Mouse (Mus musculus) lung, embryonic 15.5 days (tissue): ENCODE measurements around the gene Pdcd1lg2. TPM values are rescaled to one million over a fixed set of nuclear protein-coding genes. Genes with fewer than 3 reads are reported as not detected.

ENCODE experiments used
- ATAC-seq: fragments of 200-750 bp; cut with Nextera tagmentation; 2 replicates; pipeline ENCODE4 v1.8.0; 2017; ENCODE audit warnings: moderate number of reproducible peaks, borderline replicate concordance; ENCODE audit not compliant: low FRiP score, low TSS enrichment; ENCODE audit errors: extremely low read depth
- H3K27ac ChIP-seq: fragments of 300-500 bp; sonication (generic); 2 replicates; pipeline ENCODE4 v1.5.1; 2015; ENCODE audit warnings: moderate library complexity, mild to moderate bottlenecking, inconsistent platforms
- H3K27me3 ChIP-seq: fragments of 300-500 bp; sonication (generic); 2 replicates; pipeline ENCODE4 v1.6.1; 2015; ENCODE audit warnings: inconsistent platforms
- H3K36me3 ChIP-seq: fragments of 300-500 bp; sonication (generic); 2 replicates; pipeline ENCODE4 v1.6.1; 2015; ENCODE audit warnings: inconsistent platforms
- H3K4me1 ChIP-seq: fragments of 300-500 bp; sonication (generic); 2 replicates; pipeline ENCODE4 v1.6.1; 2015; ENCODE audit warnings: inconsistent platforms
- H3K4me2 ChIP-seq: fragments of 300-500 bp; sonication (generic); 2 replicates; pipeline ENCODE4 v1.6.1; 2015; ENCODE audit warnings: inconsistent platforms, mild to moderate bottlenecking, moderate library complexity
- H3K4me3 ChIP-seq: fragments of 300-500 bp; sonication (generic); 2 replicates; pipeline ENCODE4 v1.5.1; 2015; ENCODE audit warnings: mild to moderate bottlenecking, inconsistent platforms
- H3K9ac ChIP-seq: fragments of 300-500 bp; sonication (generic); 2 replicates; pipeline ENCODE4 v1.6.1; 2015; ENCODE audit warnings: inconsistent platforms
- H3K9me3 ChIP-seq: fragments of 300-500 bp; sonication (generic); 2 replicates; pipeline ENCODE4 v1.6.1; 2016; ENCODE audit warnings: inconsistent platforms
- WGBS: fragments of 180-500 bp; shearing (Covaris S2); methylation state at CpG from one replicate; pipeline ENCODE4 v1.1.7; 2015; 5-methylcytosine and 5-hydroxymethylcytosine counted together
- polyA plus RNA-seq: library from polyadenylated mRNA; unstranded; fragments of >200 nt; fragmentation: Nextera tagmentation; extraction: Ambion mirVana; gene quantifications from 2 replicates; pipeline ENCODE4 v1.2.1, GENCODE M21; 2015

Pdcd1lg2 gene
- polyA plus RNA-seq, result 0.09 TPM in 2 replicates

DNA sequence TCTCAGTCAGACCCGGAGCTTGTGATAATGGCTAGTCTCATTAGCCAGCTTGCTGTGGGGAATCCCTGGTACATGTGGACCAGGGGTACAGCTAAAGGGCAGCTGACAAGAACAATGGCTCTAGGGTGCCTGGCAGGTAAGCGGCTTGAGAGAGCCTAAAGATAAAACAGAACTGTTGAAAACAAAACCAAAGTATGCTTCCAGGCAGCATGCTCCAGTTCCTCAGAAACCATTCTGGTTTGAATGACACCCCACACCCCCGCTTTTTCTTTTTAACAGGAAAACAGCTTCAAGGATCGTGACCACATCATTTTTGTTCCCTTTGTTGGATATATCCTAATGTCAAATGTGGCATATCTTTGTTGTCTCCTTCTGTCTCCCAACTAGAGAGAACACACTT, at the start of gene Pdcd1lg2:
TSS of gene Pdcd1lg2 (plus strand) at position 301 of the 400 bp plus-strand sequence.
- H3K4me1 ChIP-seq, result peaks cover 5% of the 10 kb centered on the region; the same call in 1 of the 2 replicates
- H3K27me3 ChIP-seq, result no peaks in the 10 kb centered on the region
- no peak within 1 kb of the TSS for H3K4me2 ChIP-seq
- no peaks in the 10 kb centered on the region for H3K9me3 ChIP-seq
- H3K9ac ChIP-seq, result no peak within 1 kb of the TSS
- no peak for ATAC-seq
- 85% methylated on average over 4 of the region's 4 CpGs for WGBS
- H3K36me3 ChIP-seq, result no peaks in the 10 kb centered on the region
- no peak within 1 kb of the TSS for H3K4me3 ChIP-seq
- H3K27ac ChIP-seq, result no peak within 1 kb of the TSS

DNA sequence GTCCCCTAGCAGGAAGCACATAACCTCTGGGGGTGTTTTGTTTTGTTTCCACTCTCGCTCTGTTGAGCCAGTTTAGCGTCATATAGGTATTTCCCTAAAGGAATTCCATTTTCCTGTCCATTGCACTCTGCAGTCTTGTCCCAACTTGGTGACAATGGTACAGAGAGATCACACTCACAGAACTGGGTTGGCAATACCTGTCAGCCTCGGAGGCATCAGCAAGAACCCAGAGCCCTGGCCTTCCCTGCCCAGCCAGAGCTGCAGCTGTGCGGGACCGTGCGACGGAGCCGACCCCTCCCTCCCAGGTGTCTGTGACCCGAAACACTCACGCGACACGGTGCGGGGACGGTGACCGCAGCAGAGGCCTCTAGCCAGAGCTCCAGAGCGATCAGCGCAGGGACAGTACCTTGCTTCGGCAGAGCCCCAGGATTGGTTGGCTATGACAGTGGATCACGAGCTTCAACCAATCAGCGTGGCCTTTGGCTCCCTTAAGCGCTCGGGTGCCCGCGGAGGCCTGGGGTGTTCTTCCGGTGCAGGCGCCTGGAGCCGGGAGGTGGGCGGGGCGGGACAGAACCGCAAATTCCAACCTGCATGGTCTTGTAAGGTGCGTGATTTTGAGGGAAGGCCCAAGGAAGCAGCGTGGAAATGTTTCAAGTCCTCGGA, 49.1 kb upstream of the Pdcd1lg2 start:
- H3K9me3 ChIP-seq, result no peaks in the 10 kb centered on the region
- peaks cover 14% of the 10 kb centered on the region for H3K4me1 ChIP-seq
- ATAC-seq, result peak; percentile 98
- WGBS, result 3% methylated on average over 33 of the region's 33 CpGs
- no peaks in the 10 kb centered on the region for H3K27me3 ChIP-seq
- no peak overlapping the region for H3K27ac ChIP-seq
- peak overlapping the region; percentile 54 for H3K4me3 ChIP-seq
- H3K36me3 ChIP-seq, result no peaks in the 10 kb centered on the region
- peak overlapping the region; percentile 54 for H3K9ac ChIP-seq
- H3K4me2 ChIP-seq, result peak overlapping the region; percentile 78

DNA sequence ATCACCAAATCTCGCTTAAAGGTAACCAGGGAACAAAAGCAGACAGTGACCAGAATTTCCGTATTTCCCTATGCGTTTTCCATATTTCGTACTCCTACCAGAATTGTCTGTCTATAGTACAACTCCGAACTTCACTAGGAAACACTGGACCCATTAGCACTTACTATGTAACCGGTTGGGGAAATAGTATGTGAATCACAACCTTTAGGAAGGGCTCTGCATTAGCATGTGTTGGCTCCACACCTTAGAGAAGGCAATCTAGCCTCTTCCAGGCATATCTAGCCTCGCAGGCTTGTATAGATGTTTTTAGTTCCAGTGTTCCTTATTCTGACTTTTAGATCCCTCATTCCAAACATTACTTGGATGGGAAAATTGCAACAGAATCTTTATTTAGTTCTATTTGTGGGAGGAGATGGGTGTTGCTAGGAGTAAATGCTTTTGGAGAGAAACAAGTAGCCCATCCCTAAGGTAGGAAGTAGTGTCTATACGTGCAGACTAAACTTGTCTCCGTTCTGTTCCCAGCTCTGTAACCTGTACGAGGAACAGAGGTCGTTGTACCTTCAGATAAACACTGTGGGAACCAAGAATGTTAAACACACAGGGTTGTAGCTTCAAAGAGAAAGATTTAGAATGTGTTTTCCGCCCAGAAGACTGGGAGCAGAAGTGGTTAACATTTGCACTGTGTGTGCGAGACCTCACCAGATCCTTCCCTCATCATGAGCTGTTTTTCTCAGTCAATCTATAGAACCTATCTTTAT, 48.4 kb upstream of the Pdcd1lg2 start:
- Histone ChIP-seq H3K9me3 (no peaks in the 10 kb centered on the region), H3K36me3 (no peaks in the 10 kb centered on the region)
- 33% methylated on average over 13 of the region's 13 CpGs for WGBS

DNA sequence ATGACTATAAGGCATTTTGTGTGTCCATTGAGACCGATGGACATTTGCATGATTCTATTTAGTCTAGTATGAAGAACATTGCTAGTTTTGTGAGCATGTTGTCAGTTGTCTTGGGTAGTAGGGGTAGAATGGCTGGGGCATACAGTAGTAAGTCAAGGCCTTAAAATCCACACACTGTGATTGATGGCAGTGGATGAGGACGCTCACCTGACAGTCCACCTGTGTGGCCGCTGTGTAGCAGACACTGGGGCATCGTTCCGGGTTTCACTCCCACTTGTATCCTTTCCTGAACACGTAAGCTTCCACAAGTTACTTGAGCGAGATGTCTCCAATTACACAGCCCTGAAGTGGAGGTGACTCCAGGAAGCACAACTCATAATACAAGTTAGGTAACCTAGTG, 47.2 kb upstream of the Pdcd1lg2 start:
- no peak overlapping the region for H3K9ac ChIP-seq
- H3K4me1 ChIP-seq, result peaks cover 20% of the 10 kb centered on the region
- no peak for ATAC-seq
- no peaks in the 10 kb centered on the region for H3K27me3 ChIP-seq
- H3K4me3 ChIP-seq, result no peak overlapping the region
- no peak overlapping the region for H3K4me2 ChIP-seq
- no peaks in the 10 kb centered on the region for H3K36me3 ChIP-seq
- no peak overlapping the region for H3K27ac ChIP-seq
- 69% methylated on average over 7 of the region's 7 CpGs for WGBS
- H3K9me3 ChIP-seq, result no peaks in the 10 kb centered on the region

More for the DNA sequence above, 48.4 kb upstream of the Pdcd1lg2 start:
- Histone ChIP-seq H3K27ac (no peak overlapping the region), H3K4me2 (peak overlapping the region; percentile 78), H3K4me3 (peak overlapping the region; percentile 54), H3K9ac (no peak overlapping the region; the same call in 1 of the 2 replicates), H3K4me1 (peaks cover 16% of the 10 kb centered on the region), H3K27me3 (no peaks in the 10 kb centered on the region)
- ATAC-seq, result no peak

DNA sequence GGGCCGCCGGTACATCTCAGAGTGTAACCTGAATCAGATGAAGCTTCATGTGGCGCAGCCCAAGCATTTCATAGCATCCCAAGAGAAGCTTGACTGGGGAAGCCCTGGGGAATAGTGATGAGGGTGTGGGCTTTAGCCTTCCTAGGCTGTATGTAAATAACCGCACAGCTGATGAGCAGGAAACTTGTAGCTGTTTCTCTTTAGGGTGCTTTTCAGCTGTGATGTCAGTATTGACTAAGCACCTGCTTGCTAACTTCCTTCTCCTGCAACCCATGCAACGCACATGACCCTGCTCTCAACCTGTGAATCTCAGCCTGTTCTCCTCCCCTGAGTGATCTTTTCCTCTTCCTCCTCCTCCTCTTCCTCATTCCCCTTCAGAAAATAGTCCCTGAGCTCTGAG, 46.6 kb upstream of the Pdcd1lg2 start:
- Histone ChIP-seq H3K9me3 (no peaks in the 10 kb centered on the region), H3K27ac (no peak overlapping the region), H3K27me3 (no peaks in the 10 kb centered on the region), H3K4me2 (no peak overlapping the region), H3K9ac (no peak overlapping the region), H3K4me3 (no peak overlapping the region), H3K36me3 (no peaks in the 10 kb centered on the region), H3K4me1 (peaks cover 20% of the 10 kb centered on the region)
- 73% methylated on average over 5 of the region's 5 CpGs for WGBS
- no peak for ATAC-seq

DNA sequence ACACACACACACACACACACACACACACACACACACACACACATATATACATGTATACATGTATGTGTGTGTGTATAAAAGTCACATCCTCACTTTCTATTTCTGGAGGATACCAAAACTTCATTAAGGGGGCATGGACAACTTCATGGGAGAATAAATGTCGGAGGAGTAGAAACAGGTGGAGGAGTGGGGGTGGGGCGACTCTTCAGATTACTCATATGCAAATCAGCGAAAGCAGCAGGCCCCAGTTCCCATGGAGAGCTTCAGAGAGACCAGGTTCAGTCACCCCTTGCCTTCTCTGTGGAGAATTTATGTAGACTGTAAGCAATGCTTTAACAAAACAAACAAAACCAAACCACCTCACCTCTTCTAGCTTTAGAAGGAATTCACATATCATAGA, 45.6 kb upstream of the Pdcd1lg2 start:
- WGBS, result 32% methylated on average over 3 of the region's 3 CpGs
- H3K9me3 ChIP-seq, result no peaks in the 10 kb centered on the region
- no peak for ATAC-seq
- no peaks in the 10 kb centered on the region for H3K36me3 ChIP-seq
- H3K4me2 ChIP-seq, result no peak overlapping the region
- no peak overlapping the region for H3K4me3 ChIP-seq
- no peaks in the 10 kb centered on the region for H3K27me3 ChIP-seq
- H3K9ac ChIP-seq, result no peak overlapping the region
- no peak overlapping the region for H3K27ac ChIP-seq
- H3K4me1 ChIP-seq, result peaks cover 20% of the 10 kb centered on the region

DNA sequence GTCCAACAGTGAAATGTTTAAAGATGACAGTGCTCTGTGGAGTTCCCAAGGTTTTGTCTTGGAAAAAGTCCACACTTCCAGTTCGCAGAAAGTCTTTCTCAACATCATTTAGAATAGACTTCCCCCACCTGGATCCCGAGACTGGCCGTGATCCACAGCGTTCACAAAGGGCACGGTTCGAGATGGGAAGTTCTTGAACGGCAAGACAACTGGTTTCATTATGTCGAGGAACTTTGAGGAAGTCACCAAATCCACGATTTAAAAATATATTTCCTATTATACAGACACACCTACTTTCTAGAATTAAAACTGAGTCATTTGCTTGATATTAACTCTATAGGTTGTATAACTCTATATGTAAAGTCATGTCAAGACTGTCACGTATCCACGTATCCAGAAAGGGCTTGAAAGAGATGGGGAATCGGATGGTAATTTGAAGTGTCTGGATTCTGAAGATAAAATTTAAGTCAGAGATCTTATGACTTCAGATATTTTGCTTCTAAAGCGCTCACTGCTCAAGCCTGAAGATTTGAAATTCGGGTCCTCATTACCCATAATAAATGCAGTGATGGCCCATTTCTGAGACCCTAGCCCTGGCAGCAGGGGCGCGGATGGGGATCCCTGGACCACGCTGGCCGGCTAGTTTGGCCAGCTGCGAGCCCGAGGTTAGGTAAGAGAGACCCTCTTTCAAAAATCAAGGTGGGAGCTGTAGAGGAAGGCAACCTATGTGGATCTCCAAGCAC, 44.3 kb upstream of the Pdcd1lg2 start:
- Histone ChIP-seq H3K4me1 (peaks cover 13% of the 10 kb centered on the region), H3K36me3 (no peaks in the 10 kb centered on the region), H3K4me3 (peak overlapping the region; percentile 62), H3K9me3 (no peaks in the 10 kb centered on the region), H3K27me3 (no peaks in the 10 kb centered on the region), H3K4me2 (peak overlapping the region; percentile 78), H3K9ac (peak overlapping the region; percentile 16; the same call in 1 of the 2 replicates), H3K27ac (0 out of 2 replicates have a peak overlapping the region, but pooled peaks have one; percentile 24)
- ATAC-seq, result no peak
- whole genome bisulfite sequencing, result 48% methylated on average over 20 of the region's 20 CpGs

DNA sequence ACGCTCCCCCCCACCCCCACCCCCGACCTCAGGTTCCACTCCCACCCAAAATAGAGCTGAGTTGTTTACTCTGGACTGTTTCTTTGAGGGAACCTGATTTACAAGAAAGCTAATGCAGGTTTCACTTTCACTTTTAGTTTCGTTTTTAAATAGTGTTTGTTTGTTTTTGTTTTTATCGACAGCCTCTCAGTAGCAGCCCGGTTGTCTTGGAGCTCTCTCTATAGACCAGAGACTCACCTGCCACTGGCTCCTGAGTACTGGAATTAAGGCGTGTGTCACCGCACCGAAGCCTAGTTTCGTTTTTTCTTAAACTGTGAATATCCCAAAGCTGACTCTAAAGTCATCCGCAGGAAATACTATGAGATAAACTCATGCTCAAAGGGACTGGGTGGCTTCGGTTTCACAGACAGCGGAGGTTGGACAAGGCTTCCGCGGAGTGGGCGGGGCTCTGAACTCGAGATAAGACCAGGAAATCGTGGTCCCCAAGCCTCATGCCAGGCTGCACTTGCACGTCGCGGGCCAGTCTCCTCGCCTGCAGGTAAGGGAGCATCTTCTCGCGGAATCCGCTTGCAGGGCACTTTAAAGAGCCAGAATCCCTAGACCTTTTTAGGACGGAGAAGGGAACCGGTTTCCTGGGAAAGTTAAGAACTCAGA, 43.6 kb upstream of the Pdcd1lg2 start, which contains the start of the genes Plgrkt and Cd274:
TSS of gene Plgrkt (minus strand) at position 422 of the 654 bp plus-strand sequence.
TSS of gene Cd274 (plus strand) at position 487 of the 654 bp plus-strand sequence.
- Histone ChIP-seq H3K4me1 (peaks cover 11% of the 10 kb centered on the region), H3K9ac (peak within 1 kb of the TSS; percentile 43), H3K36me3 (no peaks in the 10 kb centered on the region), H3K27me3 (no peaks in the 10 kb centered on the region), H3K4me2 (peak within 1 kb of the TSS; percentile 78), H3K9me3 (no peaks in the 10 kb centered on the region), H3K4me3 (peak within 1 kb of the TSS; percentile 62), H3K27ac (0 out of 2 replicates have a peak within 1 kb of the TSS, but pooled peaks have one; percentile 24)
- WGBS, result 1% methylated on average over 26 of the region's 26 CpGs
- ATAC-seq, result peak; percentile 82; the same call in 1 of the 2 replicates

DNA sequence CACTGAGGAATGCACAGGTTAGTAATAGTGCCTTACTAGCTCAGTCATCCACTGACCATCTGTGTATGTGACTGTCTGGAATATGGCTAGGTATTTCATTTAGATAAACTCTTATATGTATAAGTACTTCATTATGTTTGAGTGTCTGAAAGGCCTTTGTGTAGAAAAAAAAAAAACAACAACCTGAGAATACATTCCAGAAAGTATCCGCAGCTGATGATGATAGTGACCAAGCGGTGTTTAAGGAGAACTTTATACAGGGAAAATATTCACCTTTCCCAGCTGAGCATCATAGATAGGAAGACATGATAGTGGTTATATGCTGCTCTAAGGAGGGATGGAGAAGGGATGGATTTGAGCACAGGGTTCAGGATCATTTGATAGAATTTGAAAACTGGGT, 42.7 kb upstream of the Pdcd1lg2 start:
- Histone ChIP-seq H3K9ac (no peak overlapping the region), H3K9me3 (no peaks in the 10 kb centered on the region), H3K4me1 (peaks cover 7% of the 10 kb centered on the region), H3K4me2 (no peak overlapping the region), H3K4me3 (no peak overlapping the region), H3K27ac (no peak overlapping the region), H3K36me3 (no peaks in the 10 kb centered on the region), H3K27me3 (no peaks in the 10 kb centered on the region)
- ATAC-seq, result no peak
- 84% methylated on average over 2 of the region's 2 CpGs for WGBS

DNA sequence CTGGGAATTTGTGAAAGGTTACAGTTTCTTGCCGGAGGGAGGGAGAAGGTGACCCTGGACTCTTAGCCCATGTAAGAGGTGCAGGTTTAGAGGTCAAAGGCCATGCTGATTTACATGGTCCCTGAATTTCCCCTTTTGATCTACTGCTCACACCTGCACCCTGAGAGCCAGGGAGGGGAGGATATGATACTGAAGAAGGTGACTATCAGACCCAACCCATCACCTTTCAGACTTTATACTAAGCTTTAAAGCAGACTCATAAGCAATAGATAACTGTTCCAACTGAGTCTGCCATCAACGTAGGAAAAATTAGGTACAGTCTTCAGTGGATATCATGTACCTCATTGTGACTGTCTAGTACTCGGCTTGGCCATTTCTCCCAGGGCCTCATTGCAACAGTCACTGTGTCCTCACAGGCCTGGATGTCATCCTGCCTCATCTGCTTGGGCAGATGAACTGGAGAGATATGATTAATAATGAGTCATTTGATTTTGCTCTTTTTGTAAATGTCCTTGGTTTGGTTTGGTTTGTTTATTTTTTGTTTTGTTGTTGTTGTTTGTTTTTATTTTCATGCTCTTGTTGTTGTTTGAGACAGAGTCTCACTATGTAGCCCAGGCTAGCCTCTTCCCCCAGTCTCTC, 41.9 kb upstream of the Pdcd1lg2 start:
- no peak for ATAC-seq
- Histone ChIP-seq H3K9ac (no peak overlapping the region), H3K4me1 (peaks cover 7% of the 10 kb centered on the region), H3K9me3 (no peaks in the 10 kb centered on the region), H3K4me3 (no peak overlapping the region), H3K27me3 (no peaks in the 10 kb centered on the region), H3K36me3 (no peaks in the 10 kb centered on the region), H3K27ac (no peak overlapping the region), H3K4me2 (no peak overlapping the region)
- 73% methylated on average over 3 of the region's 3 CpGs for WGBS

DNA sequence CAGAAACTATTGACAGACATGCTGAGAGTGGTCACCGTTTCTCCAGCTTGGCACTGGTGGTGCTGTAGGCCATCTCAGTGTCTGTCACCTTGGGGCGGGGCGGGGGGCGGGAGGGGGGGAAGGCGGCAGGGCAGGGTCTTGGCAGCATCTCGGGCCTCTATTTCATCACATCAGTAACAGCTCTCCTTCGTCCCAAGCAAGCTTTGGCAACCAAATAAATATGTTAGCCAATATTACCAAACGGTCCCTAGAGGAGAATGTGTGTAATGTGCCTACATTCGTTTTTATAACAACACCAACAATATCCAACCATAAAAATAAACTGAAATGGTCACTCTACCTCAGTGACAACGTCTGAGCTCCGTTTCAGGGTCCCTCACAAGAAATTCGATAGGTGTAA, 40.6 kb upstream of the Pdcd1lg2 start:
- no peak overlapping the region for H3K4me2 ChIP-seq
- no peak for ATAC-seq
- H3K27ac ChIP-seq, result no peak overlapping the region
- no peaks in the 10 kb centered on the region for H3K36me3 ChIP-seq
- 53% methylated on average over 12 of the region's 12 CpGs for WGBS
- no peak overlapping the region for H3K9ac ChIP-seq
- peaks cover 7% of the 10 kb centered on the region for H3K4me1 ChIP-seq
- no peak overlapping the region for H3K4me3 ChIP-seq
- H3K9me3 ChIP-seq, result no peaks in the 10 kb centered on the region
- no peaks in the 10 kb centered on the region for H3K27me3 ChIP-seq
